Mouse (Mus musculus) T-helper 17 cell (primary cell): ENCODE data around the gene Eme1.

Source experiments
- in situ Hi-C, 2 experiments: fragments of 300-600 bp; cut with MboI, MseI; formaldehyde crosslinking; loops; 1 replicate in 1 of 2; 2 replicates in 1 of 2; pipeline ENCODE4 v1.15.1; 2025; ENCODE audit warnings: high pct_unique_total_duplicates in 2 of 2

Eme1 gene

DNA sequence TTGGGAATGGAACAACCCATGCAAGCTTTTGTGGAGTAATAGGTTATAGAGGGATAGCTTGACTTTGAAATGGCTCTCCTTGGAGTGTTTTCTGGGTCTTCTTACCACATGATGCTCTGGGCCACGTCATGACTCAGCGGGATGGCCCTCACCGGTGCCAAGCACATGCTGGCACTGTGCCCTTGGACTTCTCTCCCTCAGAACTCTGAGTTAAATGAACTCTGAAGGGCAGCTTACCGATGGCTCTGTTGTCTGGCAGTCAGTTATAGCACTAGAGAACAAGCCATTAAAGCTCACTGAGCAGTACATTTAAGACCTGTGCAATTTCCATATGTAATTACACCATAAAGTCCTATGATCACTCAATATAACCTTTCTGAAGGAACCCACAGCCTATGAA is 56.4 kb downstream of the Eme1 start:
- in situ Hi-C loops, result no loop called here

DNA sequence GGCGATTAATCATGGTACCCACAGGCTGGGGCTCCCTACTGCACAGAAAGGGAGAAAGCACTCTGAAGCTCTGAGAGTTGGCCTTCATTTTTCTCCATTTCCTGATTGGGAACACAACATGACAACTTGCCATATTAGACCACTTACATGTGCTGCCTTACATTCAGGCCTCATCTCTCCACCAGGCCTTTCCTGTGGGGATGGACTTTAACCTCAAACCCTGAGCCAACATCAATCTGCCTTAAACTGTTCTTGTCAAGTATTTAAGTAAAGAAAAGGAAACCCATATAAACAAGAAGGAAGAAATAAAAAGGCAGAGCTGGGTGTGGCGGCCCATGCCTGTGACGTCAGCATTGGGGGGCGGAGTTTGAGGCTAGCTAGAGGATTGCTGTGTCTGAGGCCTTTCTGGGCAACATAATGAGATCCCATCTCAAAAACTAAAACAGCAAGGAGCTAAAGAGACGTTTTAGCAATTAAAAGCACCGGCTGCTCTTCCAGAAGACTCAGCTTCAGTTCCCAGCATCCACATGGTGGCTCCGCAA is 57.4 kb downstream of the Eme1 start:
- in situ Hi-C loops, result no loop called here
